Mouse (Mus musculus) macrophage (primary cell): ENCODE results near the gene Ccdc171. TPM values are rescaled to one million over a fixed set of nuclear protein-coding genes. Genes with fewer than 3 reads are reported as not detected.

Experiments used
- H3K27ac ChIP-seq: fragments of 350-480 bp; formaldehyde crosslinking; 2 replicates; pipeline ENCODE4 v1.9.0; 2021
- H3K36me3 ChIP-seq: fragments of 350-480 bp; formaldehyde crosslinking; 2 replicates; pipeline ENCODE4 v1.9.0; 2021; ENCODE audit errors: inconsistent target
- H3K4me3 ChIP-seq: fragments of 350-480 bp; formaldehyde crosslinking; 2 replicates; pipeline ENCODE4 v1.9.0; 2021; ENCODE audit errors: inconsistent target
- H3K79me2 ChIP-seq: fragments of 350-480 bp; formaldehyde crosslinking; 2 replicates; pipeline ENCODE4 v1.9.0; 2021; ENCODE audit errors: inconsistent target
- WGBS: methylation state at CpG from one replicate; pipeline ENCODE4 v1.1.7; 2026; ENCODE audit warnings: inconsistent platforms; ENCODE audit not compliant: missing documents; 5-methylcytosine and 5-hydroxymethylcytosine counted together
- polyA plus RNA-seq: library from polyadenylated mRNA; stranded (reverse); fragments of 250-400 nt; gene quantifications from 3 replicates; pipeline ENCODE4 v1.2.4, GENCODE M21; 2018; ENCODE audit warnings: inconsistent platforms

Ccdc171 gene
- polyA plus RNA-seq, 1 experiment from 2014 or later: 1.3 TPM

DNA sequence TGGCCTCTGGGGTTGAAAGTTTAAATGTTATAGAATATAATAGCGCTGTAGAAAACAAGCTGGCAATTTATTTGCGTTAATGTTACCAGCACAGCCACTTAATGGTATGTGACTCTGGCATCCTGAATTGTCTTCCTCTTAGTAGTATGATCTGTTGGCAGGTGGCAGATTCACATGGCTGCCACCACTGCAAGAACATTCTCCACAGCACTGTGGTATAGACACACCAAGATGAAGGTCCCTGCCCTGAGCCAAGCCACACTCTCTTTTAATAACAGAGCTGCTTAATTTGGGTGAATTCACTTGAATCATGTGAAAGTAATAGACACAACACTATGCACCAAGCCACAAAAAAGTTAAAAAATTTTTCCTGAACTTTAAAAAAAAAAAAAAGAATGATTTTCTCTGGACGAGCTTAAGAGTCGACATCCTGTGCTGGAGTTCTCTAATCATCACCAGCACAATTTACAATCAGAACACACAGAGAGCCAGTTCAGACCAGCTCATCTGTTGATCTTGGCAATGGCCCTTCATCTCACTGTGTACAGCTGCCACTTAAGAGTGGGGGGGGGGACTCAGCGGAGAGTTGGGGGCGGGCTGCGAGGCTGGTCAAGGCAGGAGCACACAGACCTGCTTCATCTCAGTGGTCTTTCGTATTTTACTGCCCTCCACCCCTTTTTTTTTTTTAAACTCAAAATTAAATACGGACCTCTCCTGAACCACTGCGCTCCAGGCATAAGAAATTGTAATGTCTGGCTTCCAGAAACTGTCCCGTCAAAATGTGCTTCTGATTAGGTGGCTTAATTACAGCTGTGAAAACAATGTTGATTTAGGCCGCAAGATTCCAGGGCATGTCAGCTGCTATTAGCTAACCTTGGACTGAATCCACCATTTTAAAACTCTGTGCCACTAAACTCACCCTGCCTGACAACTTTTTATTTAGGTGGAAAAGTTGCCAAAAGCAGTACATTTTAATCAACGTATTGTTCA lies 305.8 kb downstream of the Ccdc171 start:
- Histone ChIP-seq H3K79me2 (no peaks in the 10 kb centered on the region), H3K36me3 (no peaks in the 10 kb centered on the region), H3K27ac (no peak overlapping the region), H3K4me3 (no peak overlapping the region)
- WGBS: 93% methylated on average over 13 of the region's 13 CpGs

DNA sequence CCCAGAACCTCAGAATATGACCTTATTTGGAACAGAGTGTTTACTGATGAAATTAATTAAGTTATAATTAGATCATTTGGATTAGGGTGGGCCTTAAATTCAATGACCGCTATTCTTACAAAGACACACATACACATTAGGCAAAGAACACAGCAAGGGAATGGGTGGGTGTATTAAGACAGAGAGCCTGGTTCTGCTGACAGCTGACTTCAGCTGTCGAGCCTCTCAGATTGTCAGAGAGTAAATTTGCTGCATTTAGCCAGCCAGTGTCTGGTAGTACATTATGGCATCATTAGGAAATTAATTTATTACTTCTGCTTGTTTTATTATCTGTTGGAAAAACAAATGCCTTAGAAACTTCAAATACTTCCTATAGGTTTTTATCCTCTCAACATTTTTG lies 313.7 kb downstream of the Ccdc171 start:
- Histone ChIP-seq H3K36me3 (no peaks in the 10 kb centered on the region), H3K27ac (no peak overlapping the region), H3K4me3 (no peak overlapping the region), H3K79me2 (no peaks in the 10 kb centered on the region)
- WGBS: 92% methylated on average over 2 of the region's 2 CpGs

DNA sequence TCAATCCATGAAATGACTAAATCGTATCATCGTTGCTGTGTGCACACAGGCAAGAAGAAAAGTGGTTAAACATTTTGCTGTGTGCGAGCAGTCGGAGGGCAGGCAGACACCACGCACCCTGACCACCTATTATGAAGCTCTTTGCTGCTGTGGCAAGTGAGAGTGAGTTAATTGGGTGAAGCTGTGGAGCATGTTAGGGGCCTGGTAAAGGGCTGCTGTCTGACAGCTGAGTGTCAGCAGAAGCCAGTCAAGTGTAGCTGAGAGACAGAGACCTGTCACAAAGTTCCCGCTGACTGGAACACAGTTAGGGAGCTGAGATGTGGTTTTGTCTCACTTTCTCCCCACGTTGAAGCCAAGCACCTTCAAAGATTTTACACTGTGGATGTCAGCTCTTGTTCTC lies 321.0 kb downstream of the Ccdc171 start:
- 87% methylated on average over 7 of the region's 7 CpGs for WGBS
- Histone ChIP-seq H3K36me3 (no peaks in the 10 kb centered on the region), H3K4me3 (no peak overlapping the region), H3K27ac (no peak overlapping the region), H3K79me2 (no peaks in the 10 kb centered on the region)

DNA sequence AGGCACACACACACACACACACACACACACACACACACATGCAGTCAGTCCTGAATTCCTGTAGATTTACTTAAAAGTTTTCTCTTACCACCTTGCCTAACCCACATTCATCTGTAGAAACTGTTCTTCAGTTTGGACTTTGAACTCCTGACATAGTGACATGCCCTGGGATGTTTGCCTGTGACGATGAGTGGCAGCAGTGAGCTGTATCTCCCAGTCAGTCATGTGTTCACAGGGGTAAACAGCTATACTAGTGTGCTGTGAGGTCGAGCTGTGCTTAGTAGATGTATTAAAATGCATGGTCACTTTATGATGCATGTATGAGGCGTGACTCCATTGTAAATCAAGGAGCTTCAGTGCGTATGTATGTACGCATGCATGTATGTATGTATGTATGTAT lies 328.5 kb downstream of the Ccdc171 start:
- WGBS: 89% methylated on average over 5 of the region's 5 CpGs
- no peak overlapping the region for H3K4me3 ChIP-seq

DNA sequence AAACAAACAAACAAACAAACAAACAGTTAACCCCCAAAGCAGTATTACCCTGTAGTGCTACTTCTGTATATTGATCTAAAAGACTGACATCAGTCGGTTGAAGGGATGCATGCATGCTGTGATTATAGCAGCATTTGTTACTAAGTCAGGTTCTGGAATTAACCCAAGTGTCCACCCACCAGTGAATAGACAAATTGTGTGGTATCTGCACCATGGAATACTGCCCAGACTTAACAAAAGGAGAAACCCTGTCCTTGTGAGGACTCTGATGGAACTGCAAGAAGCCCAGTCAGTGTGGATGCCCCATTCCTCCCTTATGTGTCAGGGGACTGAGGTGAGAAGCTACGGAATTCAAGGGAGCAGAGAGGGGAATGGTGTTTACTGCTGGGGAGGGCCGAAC lies 336.4 kb downstream of the Ccdc171 start:
- H3K36me3 ChIP-seq: no peaks in the 10 kb centered on the region
- H3K27ac ChIP-seq: no peak overlapping the region
- WGBS: 94% methylated on average over 3 of the region's 3 CpGs
- H3K4me3 ChIP-seq: no peak overlapping the region
- H3K79me2 ChIP-seq: no peaks in the 10 kb centered on the region

More for the DNA sequence above, 328.5 kb downstream of the Ccdc171 start:
- Histone ChIP-seq H3K79me2 (no peaks in the 10 kb centered on the region), H3K36me3 (no peaks in the 10 kb centered on the region), H3K27ac (no peak overlapping the region)

DNA sequence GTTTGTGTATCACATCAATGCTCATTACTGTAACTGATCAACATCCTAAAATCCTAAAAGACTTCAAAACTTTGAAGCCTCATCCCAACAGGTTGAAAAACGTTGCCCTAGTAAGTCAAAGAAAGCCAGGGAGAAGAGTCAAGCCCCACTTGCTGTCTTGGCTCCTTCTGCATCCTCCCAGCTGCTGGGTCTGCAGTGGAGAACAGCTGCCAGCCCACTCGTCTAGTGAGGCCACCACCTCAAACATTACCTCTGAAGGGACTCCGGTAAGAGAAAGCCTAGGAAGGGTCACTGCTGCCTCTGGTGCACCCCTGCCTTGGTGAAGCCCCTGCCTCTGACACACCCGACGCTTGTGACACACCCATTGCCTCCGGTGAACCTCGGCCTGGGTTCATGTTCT lies 336.9 kb downstream of the Ccdc171 start:
- 89% methylated on average over 7 of the region's 7 CpGs for WGBS
- no peaks in the 10 kb centered on the region for H3K79me2 ChIP-seq
- no peak overlapping the region for H3K4me3 ChIP-seq
- H3K27ac ChIP-seq: no peak overlapping the region
- H3K36me3 ChIP-seq: no peaks in the 10 kb centered on the region

DNA sequence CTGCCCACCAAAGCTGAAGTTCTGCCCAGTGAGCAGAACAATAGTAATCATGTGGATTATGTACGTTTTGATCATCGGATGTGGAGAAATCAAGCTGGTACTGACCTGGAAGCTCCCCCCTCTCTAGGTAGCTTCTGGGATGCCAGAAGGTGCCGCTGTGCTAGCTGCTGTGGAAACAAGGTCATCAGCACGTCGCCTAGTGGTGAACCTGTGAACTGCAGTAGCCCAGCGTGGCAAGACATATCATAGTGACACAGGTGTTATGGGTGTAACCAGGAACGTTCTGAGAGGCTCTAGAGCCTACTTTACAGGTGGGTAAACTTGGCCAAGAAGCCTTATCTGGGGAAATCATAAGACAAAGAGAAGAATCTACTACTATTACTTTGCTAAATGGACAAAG lies 351.3 kb downstream of the Ccdc171 start:
- no peaks in the 10 kb centered on the region for H3K36me3 ChIP-seq
- WGBS: 79% methylated on average over 6 of the region's 7 CpGs
- H3K27ac ChIP-seq: no peak overlapping the region
- H3K4me3 ChIP-seq: no peak overlapping the region
- no peaks in the 10 kb centered on the region for H3K79me2 ChIP-seq

DNA sequence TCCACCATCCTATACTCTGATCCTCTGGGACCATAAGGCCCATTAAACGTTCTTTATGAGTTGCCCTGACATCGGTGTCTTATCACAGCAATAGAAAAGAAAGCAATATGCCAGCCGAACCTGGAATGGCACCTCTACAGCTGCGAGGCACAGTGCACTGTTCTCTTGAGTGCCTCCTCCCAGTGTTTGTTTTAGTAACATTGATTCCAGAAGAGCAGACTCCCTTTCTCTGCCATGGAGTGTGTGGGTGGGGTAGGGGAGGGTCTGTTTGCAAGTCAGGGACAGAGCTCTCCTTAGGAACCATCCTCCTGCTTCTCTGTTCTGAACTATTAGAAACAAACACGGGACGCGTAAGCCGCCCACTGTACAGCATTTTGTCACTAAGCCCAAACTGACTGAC lies 352.9 kb downstream of the Ccdc171 start:
- no peaks in the 10 kb centered on the region for H3K79me2 ChIP-seq
- no peak overlapping the region for H3K4me3 ChIP-seq
- 98% methylated on average over 8 of the region's 8 CpGs for WGBS
- H3K36me3 ChIP-seq: no peaks in the 10 kb centered on the region
- H3K27ac ChIP-seq: no peak overlapping the region

DNA sequence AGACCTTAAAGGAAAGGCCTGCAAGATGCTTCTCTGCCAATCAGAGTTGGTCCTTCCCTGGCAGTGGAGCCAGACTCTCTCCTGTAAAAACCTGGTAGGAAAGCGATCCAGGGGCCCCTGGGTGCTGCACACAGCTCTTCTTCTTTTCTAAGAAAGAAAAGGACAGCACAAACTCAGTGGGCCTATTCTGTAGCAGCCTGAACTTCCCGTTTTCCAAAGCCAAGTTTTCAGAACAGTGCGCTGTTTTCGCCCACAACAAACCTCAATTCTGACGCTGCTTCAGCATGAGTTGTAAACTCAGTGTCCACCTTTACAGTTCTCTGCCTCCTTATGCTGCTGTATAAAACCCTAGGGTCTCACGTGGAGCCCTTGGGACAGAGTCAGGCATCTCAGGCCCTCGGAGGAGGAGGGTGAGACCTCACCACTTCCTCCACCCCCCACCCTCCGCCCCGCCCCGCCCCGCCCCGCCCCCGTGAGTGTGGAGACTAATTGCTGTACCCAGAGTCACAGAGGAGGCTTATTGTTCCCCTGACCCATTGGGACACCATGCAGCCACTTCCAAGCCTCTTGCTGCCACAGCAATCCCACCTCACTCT lies 363.2 kb downstream of the Ccdc171 start:
- no peak overlapping the region; the same call in 1 of the 2 replicates for H3K4me3 ChIP-seq
- H3K79me2 ChIP-seq: no peaks in the 10 kb centered on the region
- no peaks in the 10 kb centered on the region for H3K36me3 ChIP-seq
- 3% methylated on average over 8 of the region's 13 CpGs for WGBS
- H3K27ac ChIP-seq: no peak overlapping the region

DNA sequence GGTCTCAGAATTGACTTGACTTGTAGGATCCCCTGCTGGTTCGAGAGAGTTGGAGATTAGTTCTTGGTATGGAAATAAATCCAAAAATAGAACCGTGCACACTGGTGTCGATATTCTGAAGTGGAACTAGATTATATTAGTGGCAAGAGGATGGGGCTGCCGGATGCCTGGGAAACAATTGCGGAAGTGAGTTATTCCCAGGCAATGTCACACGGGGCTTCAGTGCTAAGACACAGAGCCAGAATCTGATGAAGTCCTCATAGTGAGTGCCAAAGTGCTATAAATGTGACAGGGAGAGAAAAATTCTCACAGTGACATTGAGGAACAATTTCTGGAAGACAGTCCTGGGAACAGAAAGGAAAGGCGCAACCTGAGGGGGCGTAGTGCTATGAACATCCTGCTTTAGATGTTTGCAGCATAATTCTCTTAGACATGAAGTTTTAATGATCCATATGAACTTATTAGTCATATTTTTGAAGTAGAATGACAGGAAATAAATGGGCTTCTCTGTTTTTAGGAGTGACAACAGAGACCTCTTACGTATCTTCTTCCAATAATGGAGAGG lies 376.8 kb downstream of the Ccdc171 start:
- H3K79me2 ChIP-seq: no peaks in the 10 kb centered on the region
- no peak overlapping the region for H3K4me3 ChIP-seq
- WGBS: 74% methylated on average over 9 of the region's 9 CpGs
- no peaks in the 10 kb centered on the region for H3K36me3 ChIP-seq
- H3K27ac ChIP-seq: no peak overlapping the region

Other genes with a start within 250 kb of the Ccdc171 start
- gene Ttc39b, start 201.3 kb upstream of the Ccdc171 start, polyA plus RNA-seq: 2.8 to 11.0 TPM (median 8.4 TPM) in 3 replicates
- gene Snapc3, start 107.8 kb upstream of the Ccdc171 start, polyA plus RNA-seq: 6.4 to 9.8 TPM (median 7.1 TPM) in 3 replicates
- gene Psip1, start 39.1 kb upstream of the Ccdc171 start, polyA plus RNA-seq: 5.6 to 19.2 TPM (median 15.7 TPM) in 3 replicates